Mouse (Mus musculus): ENCODE measurements at regions not wholly inside any gene's neighbourhood (a gene's known extent, or its start where the extent isn't known, plus 50 kb on each side); places are given as distances from the start of the nearest gene placed in this dataset.

GRCm38 (mm10) chr11:24226755-24227154 is 148.9 kb downstream of the Bcl11a start:
- no peak for ATAC-seq (ENCODE audit: poor library complexity, severe bottlenecking)

GRCm38 (mm10) chr11:24233376-24233775 is 155.5 kb downstream of the Bcl11a start:
- ATAC-seq (ENCODE audit: poor library complexity, severe bottlenecking) = no peak

- no peak for ATAC-seq (ENCODE audit: poor library complexity, severe bottlenecking)
Observed at GRCm38 (mm10) chr11:24233821-24234220, 156.0 kb downstream of the Bcl11a start.

- no peak for ATAC-seq (ENCODE audit: poor library complexity, severe bottlenecking)
Observed at GRCm38 (mm10) chr11:24234422-24234821, 156.6 kb downstream of the Bcl11a start.

- ATAC-seq (ENCODE audit: poor library complexity, severe bottlenecking) = no peak
Observed at GRCm38 (mm10) chr11:24235326-24235725, 157.5 kb downstream of the Bcl11a start.

- ATAC-seq (ENCODE audit: poor library complexity, severe bottlenecking) = no peak
Observed at GRCm38 (mm10) chr11:24239631-24240030, 161.8 kb downstream of the Bcl11a start.

GRCm38 (mm10) chr11:24242096-24242495 is 164.2 kb downstream of the Bcl11a start:
- ATAC-seq (ENCODE audit: poor library complexity, severe bottlenecking) = no peak

- ATAC-seq (ENCODE audit: poor library complexity, severe bottlenecking) = peak; percentile 70
Observed at GRCm38 (mm10) chr11:24242888-24243287, 165.0 kb downstream of the Bcl11a start.

GRCm38 (mm10) chr11:24245390-24245789 is 167.5 kb downstream of the Bcl11a start:
- no peak for ATAC-seq (ENCODE audit: poor library complexity, severe bottlenecking)

GRCm38 (mm10) chr11:24246314-24246713 is 168.5 kb downstream of the Bcl11a start:
- ATAC-seq (ENCODE audit: poor library complexity, severe bottlenecking) = no peak

- ATAC-seq (ENCODE audit: poor library complexity, severe bottlenecking) = no peak
Observed at GRCm38 (mm10) chr11:24247285-24247684, 169.4 kb downstream of the Bcl11a start.

GRCm38 (mm10) chr11:24251516-24251915 is 173.7 kb downstream of the Bcl11a start:
- no peak for ATAC-seq (ENCODE audit: poor library complexity, severe bottlenecking)

GRCm38 (mm10) chr11:24255201-24256060 is 177.6 kb downstream of the Bcl11a start:
- ATAC-seq (ENCODE audit: poor library complexity, severe bottlenecking) = no peak

- peak; percentile 53; the same call in 1 of the 2 replicates for ATAC-seq (ENCODE audit: poor library complexity, severe bottlenecking)
Observed at GRCm38 (mm10) chr11:24257741-24258140, 179.9 kb downstream of the Bcl11a start.

GRCm38 (mm10) chr11:24258340-24258739 is 180.5 kb downstream of the Bcl11a start:
- ATAC-seq (ENCODE audit: poor library complexity, severe bottlenecking) = peak; percentile 65

- no peak for ATAC-seq (ENCODE audit: poor library complexity, severe bottlenecking)
Observed at GRCm38 (mm10) chr11:24259668-24260067, 181.8 kb downstream of the Bcl11a start.

GRCm38 (mm10) chr11:24269046-24269445 is 191.2 kb downstream of the Bcl11a start:
- no peak for ATAC-seq (ENCODE audit: poor library complexity, severe bottlenecking)

GRCm38 (mm10) chr11:24281628-24282027 is 203.8 kb downstream of the Bcl11a start:
- ATAC-seq (ENCODE audit: poor library complexity, severe bottlenecking) = no peak

GRCm38 (mm10) chr11:24282556-24282955 is 204.7 kb downstream of the Bcl11a start:
- ATAC-seq (ENCODE audit: poor library complexity, severe bottlenecking) = no peak

GRCm38 (mm10) chr11:24286129-24287108 is 208.6 kb downstream of the Bcl11a start:
- no peak for ATAC-seq (ENCODE audit: poor library complexity, severe bottlenecking)

- ATAC-seq (ENCODE audit: poor library complexity, severe bottlenecking) = no peak
Observed at GRCm38 (mm10) chr11:24293209-24293608, 215.4 kb downstream of the Bcl11a start.

Data from megakaryocyte, adult 5-6 weeks (primary cell).